Mouse (Mus musculus) liver, embryonic 14.5 days (tissue): ENCODE results near the gene Chn2. TPM values are rescaled to one million over a fixed set of nuclear protein-coding genes. Genes with fewer than 3 reads are reported as not detected.

Experiments used
- ATAC-seq: fragments of 200-750 bp; cut with Nextera tagmentation; 2 replicates; pipeline ENCODE4 v1.8.0; 2017; ENCODE audit warnings: moderate number of reproducible peaks, mild to moderate bottlenecking, moderate library complexity; ENCODE audit not compliant: insufficient read depth
- DNase-seq, 3 experiments: peaks; one replicate each; pipeline ENCODE4 v3.0.0-alpha.2; 2012 to 2013; ENCODE audit warnings: low read depth in 3 of 3, low spot score in 3 of 3
- H3K27ac ChIP-seq: fragments of 300-500 bp; sonication (generic); 2 replicates; pipeline ENCODE4 v1.5.1; 2014; ENCODE audit warnings: moderate library complexity, mild to moderate bottlenecking, control low read depth, inconsistent platforms
- H3K27me3 ChIP-seq: fragments of 300-500 bp; sonication (generic); 2 replicates; pipeline ENCODE4 v1.6.1; 2014; ENCODE audit warnings: mild to moderate bottlenecking, low read length, moderate library complexity; ENCODE audit not compliant: control insufficient read depth, insufficient read depth
- H3K36me3 ChIP-seq: fragments of 300-500 bp; sonication (generic); replicated peaks from 2 replicates; pipeline ENCODE4 v1.6.1; 2014; ENCODE audit warnings: low read depth; ENCODE audit not compliant: control insufficient read depth, insufficient read depth
- H3K4me1 ChIP-seq, 2 experiments: fragments of 200-500 bp in 1 of 2; fragments of 300-500 bp in 1 of 2; sonication (generic) in 1 of 2; replicated peaks; 2 replicates each; pipeline ENCODE4 v1.6.1; 2012 to 2014; ENCODE audit warnings: antibody characterized with exemption in 1 of 2, inconsistent platforms in 1 of 2, low read length in 1 of 2; ENCODE audit not compliant: control insufficient read depth in 2 of 2, insufficient read depth in 2 of 2
- H3K4me2 ChIP-seq: fragments of 300-500 bp; sonication (generic); 2 replicates; pipeline ENCODE4 v1.6.1; 2014; ENCODE audit warnings: low read depth, mild to moderate bottlenecking, control low read depth, moderate library complexity
- H3K4me3 ChIP-seq, 2 experiments: fragments of 200-500 bp in 1 of 2; fragments of 300-500 bp in 1 of 2; sonication (generic) in 1 of 2; 2 replicates each; pipeline ENCODE4 v1.5.1; 2012 to 2014; ENCODE audit warnings: low read depth in 2 of 2, low read length in 2 of 2, mild to moderate bottlenecking in 2 of 2, control low read depth in 1 of 2, inconsistent platforms in 1 of 2, moderate library complexity in 1 of 2; ENCODE audit not compliant: insufficient read depth in 1 of 2
- H3K9ac ChIP-seq: fragments of 300-500 bp; sonication (generic); replicated peaks from 2 replicates; pipeline ENCODE4 v1.6.1; 2014; ENCODE audit warnings: mild to moderate bottlenecking, control low read depth, moderate library complexity
- H3K9me3 ChIP-seq: fragments of 300-500 bp; sonication (generic); 2 replicates; pipeline ENCODE4 v1.6.1; 2016; ENCODE audit warnings: low read length, mixed read lengths; ENCODE audit not compliant: control insufficient read depth
- CTCF ChIP-seq: IDR thresholded peaks from 2 replicates; pipeline ENCODE4 v1.5.1; 2016; ENCODE audit warnings: antibody characterized with exemption, low read depth, control low read depth
- EP300 ChIP-seq: IDR thresholded peaks from 2 replicates; pipeline ENCODE4 v1.6.1; 2016; ENCODE audit warnings: antibody characterized with exemption, low read depth
- WGBS: fragments of 180-500 bp; shearing (Covaris S2); extraction: QIAGEN DNeasy Blood & Tissue Kit; methylation state at CpG from one replicate; pipeline ENCODE4 v1.1.7; 2014; ENCODE audit not compliant: insufficient replicate concordance; 5-methylcytosine and 5-hydroxymethylcytosine counted together
- polyA plus RNA-seq, 2 experiments: library from polyadenylated mRNA; depleted of rRNA in 1 of 2; stranded (reverse) in 1 of 2; unstranded in 1 of 2; fragments of >200 nt; fragmentation: Nextera tagmentation in 1 of 2; extraction: Ambion mirVana in 1 of 2; gene quantifications; 2 replicates each; pipeline versions ENCODE4 v1.2.1 to v1.2.3; 2012 to 2014

Chn2 gene
- polyA plus RNA-seq, 2 experiments: 1.7 to 4.3 TPM

DNA sequence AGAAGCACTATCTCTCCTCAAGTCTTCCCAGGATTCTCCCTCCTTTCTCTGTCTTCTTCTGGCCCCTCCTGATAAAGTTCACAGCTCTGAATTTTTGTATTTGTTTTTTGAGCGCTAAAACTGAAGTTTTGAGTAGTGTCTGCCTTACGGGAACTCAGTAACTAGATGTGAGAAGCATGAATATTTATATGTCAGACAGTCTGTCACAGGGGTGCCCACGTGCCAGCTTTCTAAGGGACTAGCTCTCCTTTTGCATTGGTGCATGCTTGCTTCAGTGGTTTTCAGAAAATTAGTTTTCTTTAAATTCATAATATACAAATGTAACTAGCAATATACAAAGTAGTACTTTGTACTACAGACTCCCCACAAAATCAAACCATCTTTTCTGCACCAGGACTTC is 14.0 kb downstream of the Chn2 start:
- no peak for TF ChIP-seq CTCF
- TF ChIP-seq EP300: no peak
- WGBS: 64% methylated on average over 3 of the region's 3 CpGs
- Histone ChIP-seq H3K36me3 (no peaks in the 10 kb centered on the region), H3K9ac (no peak overlapping the region), H3K27ac (no peak overlapping the region), H3K4me1 (peaks cover 0 to 3% of the 10 kb centered on the region in 2 experiments; a peak in 1 of 4 replicates), H3K9me3 (no peaks in the 10 kb centered on the region), H3K4me3 (no peak overlapping the region), H3K4me2 (no peak overlapping the region), H3K27me3 (no peaks in the 10 kb centered on the region)
- ATAC-seq: no peak
- DNase-seq: no peak

DNA sequence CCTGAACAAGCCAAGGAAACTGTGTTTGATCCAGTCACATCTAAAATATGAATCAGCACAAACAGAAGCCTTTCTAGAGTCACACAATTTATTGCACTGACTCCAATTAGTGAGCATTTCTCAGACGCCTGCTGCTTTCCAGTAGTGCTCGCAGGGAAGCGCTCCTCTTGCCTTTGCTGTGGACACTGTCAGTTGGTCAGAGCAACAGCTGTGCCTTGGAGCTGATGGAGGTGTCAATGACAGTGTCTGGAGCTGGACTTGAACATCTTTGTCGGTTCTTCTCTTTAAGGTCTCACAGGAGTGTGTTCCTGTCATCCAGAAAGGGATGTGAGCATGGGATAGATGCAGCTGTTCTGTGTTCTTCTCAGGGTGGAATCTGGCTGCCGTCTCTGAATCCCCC is 16.0 kb downstream of the Chn2 start:
- H3K9me3 ChIP-seq: no peaks in the 10 kb centered on the region
- no peaks in the 10 kb centered on the region for H3K27me3 ChIP-seq
- H3K4me3 ChIP-seq: no peak overlapping the region
- H3K4me1 ChIP-seq: peaks cover 0 to 2% of the 10 kb centered on the region in 2 experiments; a peak in 1 of 4 replicates
- H3K4me2 ChIP-seq: no peak overlapping the region
- no peak for TF ChIP-seq EP300
- no peak for TF ChIP-seq CTCF
- no peak overlapping the region for H3K27ac ChIP-seq
- H3K9ac ChIP-seq: no peak overlapping the region
- no peak for ATAC-seq
- H3K36me3 ChIP-seq: no peaks in the 10 kb centered on the region
- 62% methylated on average over 5 of the region's 5 CpGs for WGBS
- DNase-seq: no peak

DNA sequence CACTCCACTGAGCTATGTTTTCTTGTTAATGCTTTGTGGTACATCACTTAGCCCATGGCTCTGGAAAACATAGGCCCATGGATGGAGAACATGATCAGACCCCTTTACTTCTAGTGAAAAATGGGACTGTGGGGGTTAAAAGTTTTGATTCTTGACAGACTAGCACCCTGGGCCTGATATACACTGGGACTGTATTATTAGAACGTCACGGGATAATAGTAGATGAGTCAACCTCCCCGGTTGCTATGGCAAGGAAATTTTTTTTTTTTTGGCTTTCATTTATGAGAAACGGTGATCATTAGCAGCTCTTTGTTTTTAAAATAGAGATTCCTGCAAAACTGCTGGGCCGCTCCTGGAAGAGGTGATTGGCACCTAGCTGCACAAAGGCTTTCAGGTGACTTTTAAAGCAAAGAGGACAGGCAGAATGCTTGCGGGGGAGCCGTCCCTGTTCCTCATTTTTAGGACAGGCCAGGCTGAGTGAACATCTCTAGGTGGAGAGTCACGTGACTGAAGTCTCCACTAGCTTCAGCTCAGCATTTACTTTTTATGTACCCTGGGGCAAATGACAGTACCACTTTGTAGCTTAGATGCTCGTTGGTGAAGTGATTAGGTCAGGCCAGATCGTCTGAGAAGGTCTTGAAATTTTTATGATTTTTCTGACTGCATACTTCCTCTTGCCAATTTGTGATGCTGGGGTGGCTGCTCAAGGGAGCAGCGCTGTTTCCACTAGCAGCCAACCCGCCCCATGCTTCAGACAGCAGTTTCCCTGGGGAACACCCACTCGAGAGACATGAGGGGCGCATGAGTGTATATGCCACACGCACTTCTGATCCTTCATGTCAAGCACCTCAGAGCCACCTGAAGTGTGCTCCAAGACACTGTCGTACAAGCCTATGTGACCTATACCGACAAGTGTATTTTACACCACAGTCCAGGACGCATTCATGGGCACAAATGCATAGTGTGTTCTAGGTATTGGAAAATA is 17.5 kb downstream of the Chn2 start:
- H3K9ac ChIP-seq: no peak overlapping the region
- no peaks in the 10 kb centered on the region for H3K36me3 ChIP-seq
- no peaks in the 10 kb centered on the region for H3K9me3 ChIP-seq
- no peaks in the 10 kb centered on the region for H3K27me3 ChIP-seq
- DNase-seq (no peak), ATAC-seq (no peak)
- no peak for TF ChIP-seq EP300
- no peak for TF ChIP-seq CTCF
- H3K4me3 ChIP-seq: no peak overlapping the region
- H3K4me2 ChIP-seq: no peak overlapping the region
- H3K27ac ChIP-seq: no peak overlapping the region
- 55% methylated on average over 18 of the region's 18 CpGs for WGBS
- H3K4me1 ChIP-seq: peaks cover 0 to 2% of the 10 kb centered on the region in 2 experiments; a peak in 1 of 4 replicates

DNA sequence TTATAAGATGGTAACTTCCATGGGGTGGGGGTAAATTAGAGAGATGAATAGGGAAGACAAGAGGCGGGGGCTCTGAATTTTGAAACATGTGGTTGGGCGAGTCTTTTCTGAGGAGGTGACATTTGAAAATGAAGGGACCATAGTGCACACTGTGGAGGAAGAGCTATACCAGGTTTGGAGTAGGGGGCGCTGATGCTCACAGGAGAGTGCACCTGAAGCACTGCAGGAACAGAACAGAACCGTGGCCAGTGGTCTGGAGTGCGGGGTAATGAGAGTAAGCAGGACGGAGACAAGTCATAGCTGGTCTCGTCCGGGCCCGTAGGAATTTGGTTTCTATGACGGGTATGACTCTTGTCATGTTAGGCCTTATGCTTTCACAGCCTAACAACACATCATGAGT is 18.3 kb downstream of the Chn2 start:
- DNase-seq: no peak
- no peaks in the 10 kb centered on the region for H3K27me3 ChIP-seq
- peaks cover 0 to 7% of the 10 kb centered on the region in 2 experiments; a peak in 2 of 4 replicates for H3K4me1 ChIP-seq
- H3K4me3 ChIP-seq: no peak overlapping the region
- H3K27ac ChIP-seq: no peak overlapping the region
- ATAC-seq: no peak
- H3K9ac ChIP-seq: no peak overlapping the region
- no peaks in the 10 kb centered on the region for H3K36me3 ChIP-seq
- no peak overlapping the region for H3K4me2 ChIP-seq
- TF ChIP-seq CTCF: peak; percentile 18; the same call in 1 of the 2 replicates
- TF ChIP-seq EP300: no peak
- WGBS: 64% methylated on average over 10 of the region's 10 CpGs
- no peaks in the 10 kb centered on the region for H3K9me3 ChIP-seq

DNA sequence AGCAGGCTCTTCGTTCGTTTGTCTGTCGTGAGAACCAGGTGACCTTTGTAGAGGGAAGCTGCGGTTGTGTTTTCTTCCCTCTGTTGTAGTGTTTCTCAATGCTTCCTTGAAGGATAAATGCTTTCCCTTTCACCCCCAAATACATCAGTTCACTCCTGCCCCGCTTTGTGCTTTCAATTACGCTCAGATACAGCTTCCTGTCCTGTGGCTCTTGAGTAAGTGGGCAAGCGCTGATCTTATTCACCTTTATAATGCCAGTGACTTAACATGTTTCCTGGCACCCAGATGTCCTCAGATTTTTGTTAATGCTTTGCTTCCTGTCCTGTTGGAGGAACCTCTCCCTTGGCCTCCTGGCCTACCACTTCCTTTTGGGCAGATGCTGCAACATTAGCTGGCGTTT is 19.5 kb downstream of the Chn2 start:
- ATAC-seq (no peak), DNase-seq (no peak)
- WGBS: 27% methylated on average over 8 of the region's 8 CpGs
- H3K9ac ChIP-seq: no peak overlapping the region
- TF ChIP-seq CTCF (no peak), EP300 (no peak)
- H3K4me3 ChIP-seq: no peak overlapping the region
- no peak overlapping the region for H3K4me2 ChIP-seq
- no peaks in the 10 kb centered on the region for H3K36me3 ChIP-seq
- H3K27ac ChIP-seq: no peak overlapping the region
- H3K4me1 ChIP-seq: peaks cover 0 to 11% of the 10 kb centered on the region in 2 experiments; a peak in 2 of 4 replicates
- H3K27me3 ChIP-seq: no peaks in the 10 kb centered on the region
- no peaks in the 10 kb centered on the region for H3K9me3 ChIP-seq
